In the genomic region with DNA sequence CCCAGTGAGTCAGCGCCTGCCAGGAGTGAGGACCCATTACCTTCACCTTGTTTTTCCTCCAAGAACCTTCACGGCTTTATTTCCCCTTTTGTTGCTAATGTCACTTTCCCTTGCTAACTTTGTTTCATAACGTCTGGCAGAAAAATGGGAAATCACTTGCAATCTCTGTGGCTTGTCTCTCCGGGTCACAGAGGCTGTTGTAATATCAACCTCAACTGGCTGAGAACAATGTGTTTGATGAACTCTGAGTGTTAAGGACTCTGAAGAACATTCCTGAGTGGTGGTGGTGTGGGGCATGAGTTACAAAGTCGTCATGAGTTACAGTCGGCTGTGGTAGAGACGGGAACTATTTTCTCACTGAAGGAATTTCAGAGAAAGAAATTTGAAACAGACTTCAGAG, we compare ENCODE assay signal across 24 mouse cellular contexts. TPM values are rescaled to one million over a fixed set of nuclear protein-coding genes. Genes with fewer than 3 reads are reported as not detected.
DNase-seq lines count a peak whose midpoint lies in the region; ATAC-seq lines count a peak whose summit lies in the region.
"Had no signal": no experiment of that assay in that cellular context is flagged by ENCODE, and none has a peak within 500 bp of the region (broad histone marks: within the 10 kb centered on the region; RNA-seq: fewer than 3 reads in every experiment).

No protein-coding gene starts in this region.

- ATAC-seq in hematopoietic stem cell, adult 5-6 weeks (replicated peaks in 1 of 2; ENCODE audit: insufficient read depth in 1 of 2, low FRiP score in 2 of 2, low TSS enrichment in 1 of 2, low read depth in 1 of 2, poor library complexity in 2 of 2, severe bottlenecking in 2 of 2), result peak; percentile 22 to 83; a peak in 2 of 4 replicates
- no peak for ATAC-seq in activated CD4-positive, CD25-positive, alpha-beta regulatory T cell, adult 4 months
- ATAC-seq: forebrain, embryonic 13.5 days; intestine, postnatal 0 days; midbrain, embryonic 15.5 days had no signal

- DNase-seq in c-Kit-positive CD71-negative TER-119-negative erythroid progenitor cells, embryonic 14.5 days (ENCODE audit: low read depth), result peak; percentile 5
- peak; percentile 3 for DNase-seq in lung, postnatal 14 days
- no peak for DNase-seq in urinary bladder, postnatal 36 days (ENCODE audit: low spot score in 2 of 2)
- DNase-seq in thymus, postnatal 4 days, result no peak
- no peak for DNase-seq in left cerebral cortex, adult 9 months (ENCODE audit: low spot score in 2 of 2)
- DNase-seq: adrenal gland, adult 8-10 months; B cell, adult 2 months; cerebellum, adult 11 months; cerebellum, adult 9-11 months; gastrocnemius, postnatal 25 days; heart, adult 18-20 months; heart, postnatal 4 days; kidney, adult 9 months; kidney, postnatal 14 days; layer of hippocampus, adult 9-11 months; liver; spleen, adult 18-20 months; thymus, postnatal 14 days had no signal

RNA-seq across cellular contexts. Expression of gene Rgs5, which starts 53.2 kb away (rescaled TPM):
- not detected in 2 replicates for total RNA-seq in hematopoietic stem cell, adult 5-6 weeks (2017)
- not detected for polyA plus RNA-seq in activated CD4-positive, CD25-positive, alpha-beta regulatory T cell, adult 4 months (2017; shearing (Covaris generic))
- total RNA-seq: neutrophil, adult 5-6 weeks had no signal

Comparison
In these comparisons a context has a peak if more than half of its experiments do, and no peak if none do; other contexts are left out.
1. DNase-seq: peak in c-Kit-positive CD71-negative TER-119-negative erythroid progenitor cells, embryonic 14.5 days (single experiment) and lung, postnatal 14 days (single experiment); none in urinary bladder, postnatal 36 days (0 of 2), thymus, postnatal 4 days (single experiment) and left cerebral cortex, adult 9 months (0 of 2).